ENCODE assay signal across 34 mouse cellular contexts in the genomic region with DNA sequence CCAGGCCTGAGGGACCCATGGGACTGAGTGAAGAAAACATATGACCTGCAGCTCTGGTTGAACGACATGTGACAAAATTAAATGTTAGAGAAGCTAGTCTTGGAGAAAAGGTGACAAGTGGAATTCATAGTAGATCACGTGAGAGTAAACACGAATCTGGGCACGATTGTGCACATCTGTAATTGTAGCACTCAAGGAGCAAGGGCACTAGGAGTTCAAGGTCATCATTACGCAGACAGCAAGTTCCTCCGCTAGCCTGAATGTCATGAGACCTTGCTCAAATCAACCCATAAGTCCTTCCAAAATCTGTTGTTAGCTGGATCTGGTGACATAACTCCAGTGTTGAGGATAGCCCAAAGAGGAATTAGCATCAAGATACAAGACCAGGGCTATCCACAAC. TPM values are rescaled to one million over a fixed set of nuclear protein-coding genes. Genes with fewer than 3 reads are reported as not detected.
"Had no signal": no experiment of that assay in that cellular context is flagged by ENCODE, and none has a peak within 500 bp of the region (broad histone marks: within the 10 kb centered on the region; RNA-seq: fewer than 3 reads in every experiment).

No protein-coding gene starts in this region.

- H3K4me3 ChIP-seq: heart, embryonic 10.5 days; heart, embryonic 12.5 days; heart, embryonic 13.5 days; heart, embryonic 15.5 days; hindbrain, embryonic 10.5 days; hindbrain, embryonic 12.5 days; hindbrain, embryonic 13.5 days; hindbrain, embryonic 15.5 days; intestine, embryonic 15.5 days; kidney, embryonic 15.5 days; layer of hippocampus, adult 2 months; left cerebral cortex, adult 2 months had no signal

- H3K4me2 ChIP-seq: heart, embryonic 11.5 days; heart, embryonic 12.5 days; heart, embryonic 13.5 days; heart, embryonic 15.5 days; hindbrain, embryonic 12.5 days; hindbrain, embryonic 13.5 days; hindbrain, embryonic 14.5 days; hindbrain, embryonic 15.5 days; intestine, embryonic 15.5 days; kidney, embryonic 15.5 days had no signal

- H3K4me1 ChIP-seq: heart, embryonic 10.5 days; heart, embryonic 12.5 days; heart, embryonic 13.5 days; heart, embryonic 15.5 days; hindbrain, embryonic 10.5 days; hindbrain, embryonic 12.5 days; hindbrain, embryonic 13.5 days; hindbrain, embryonic 15.5 days; intestine, embryonic 15.5 days; kidney, embryonic 15.5 days had no signal

- DNase-seq: heart, postnatal 10 days; heart, postnatal 14 days; heart, postnatal 36 days; heart, postnatal 4 days; kidney, adult 11 months; kidney, adult 2 months; kidney, adult 9 months; kidney, postnatal 10 days; kidney, postnatal 14 days; kidney, postnatal 25 days; kidney, postnatal 36 days; kidney, postnatal 4 days; layer of hippocampus, adult 9-11 months; layer of hippocampus, postnatal 36 days had no signal

- H3K9ac ChIP-seq: heart, embryonic 12.5 days; heart, embryonic 13.5 days; heart, embryonic 15.5 days; hindbrain, embryonic 12.5 days; hindbrain, embryonic 13.5 days; hindbrain, embryonic 14.5 days; hindbrain, embryonic 15.5 days; intestine, embryonic 15.5 days; kidney, embryonic 15.5 days had no signal

- H3K9me3 ChIP-seq: heart, embryonic 10.5 days; heart, embryonic 12.5 days; heart, embryonic 15.5 days; hindbrain, embryonic 10.5 days; hindbrain, embryonic 12.5 days; hindbrain, embryonic 13.5 days; hindbrain, embryonic 15.5 days; intestine, embryonic 15.5 days; kidney, embryonic 15.5 days had no signal

- ATAC-seq: hindbrain, embryonic 16.5 days; hindbrain, postnatal 0 days; inflammation-experienced regulatory T-cells, adult 6 months; intestine, embryonic 15.5 days; intestine, embryonic 16.5 days; intestine, postnatal 0 days had no signal

- H3K27ac ChIP-seq: heart, embryonic 10.5 days; heart, embryonic 13.5 days; heart, embryonic 15.5 days; hindbrain, embryonic 10.5 days; hindbrain, embryonic 12.5 days; hindbrain, embryonic 13.5 days; hindbrain, embryonic 14.5 days; hindbrain, embryonic 15.5 days; hindbrain, postnatal 0 days; intestine, embryonic 15.5 days; kidney, embryonic 15.5 days; kidney, postnatal 0 days; layer of hippocampus, adult 2 months; left cerebral cortex, adult 2 months had no signal

- H3K36me3 ChIP-seq: heart, embryonic 10.5 days; heart, embryonic 12.5 days; heart, embryonic 13.5 days; heart, embryonic 15.5 days; hindbrain, embryonic 10.5 days; hindbrain, embryonic 12.5 days; hindbrain, embryonic 13.5 days; hindbrain, embryonic 15.5 days; intestine, embryonic 15.5 days; kidney, embryonic 15.5 days had no signal

- H3K27me3 ChIP-seq: heart, embryonic 12.5 days; heart, embryonic 13.5 days; heart, embryonic 15.5 days; hindbrain, embryonic 12.5 days; hindbrain, embryonic 13.5 days; hindbrain, embryonic 15.5 days; intestine, embryonic 15.5 days; kidney, embryonic 15.5 days had no signal

RNA-seq across cellular contexts. Expression of gene Fmo4, which starts 25.2 kb away (rescaled TPM):
- polyA plus RNA-seq: heart, embryonic 11.5 days; heart, embryonic 12.5 days; inflammation-experienced regulatory T-cells, adult 6 months had no signal

RNA-seq across cellular contexts. Expression of gene Fmo2, which starts 59.5 kb away (rescaled TPM):
- polyA plus RNA-seq: heart, embryonic 10.5 days; hindbrain, embryonic 10.5 days; hindbrain, embryonic 12.5 days; inflammation-experienced regulatory T-cells, adult 6 months had no signal
